Mouse (Mus musculus): ENCODE measurements around the gene Atp11b.
A peak's percentile ranks its signal among the peaks of the same experiment; 100 is the strongest.

The Atp11b gene

GRCm38 (mm10) chr3:35753825-35754767 lies at the start of gene Atp11b:
Gene Atp11b (plus strand): TSS chr3:35754106.
- peak; percentile 83 for DNase-seq (ENCODE audit: low spot score)

- no peak for DNase-seq (ENCODE audit: low spot score)
Observed at GRCm38 (mm10) chr3:35704328-35704613, 49.6 kb upstream of the Atp11b start.

- no peak for DNase-seq (ENCODE audit: low spot score)
Observed at GRCm38 (mm10) chr3:35719531-35720205, 34.2 kb upstream of the Atp11b start.

- DNase-seq (ENCODE audit: low spot score) = no peak
Observed at GRCm38 (mm10) chr3:35720801-35721200, 33.1 kb upstream of the Atp11b start.

- DNase-seq (ENCODE audit: low spot score) = no peak
Observed at GRCm38 (mm10) chr3:35721818-35722446, 32.0 kb upstream of the Atp11b start.

- no peak for DNase-seq (ENCODE audit: low spot score)
Observed at GRCm38 (mm10) chr3:35722811-35723210, 31.1 kb upstream of the Atp11b start.

GRCm38 (mm10) chr3:35723586-35724322 lies 30.2 kb upstream of the Atp11b start:
- no peak for DNase-seq (ENCODE audit: low spot score)

GRCm38 (mm10) chr3:35725096-35725495 lies 28.8 kb upstream of the Atp11b start:
- no peak for DNase-seq (ENCODE audit: low spot score)

GRCm38 (mm10) chr3:35726936-35727335 lies 27.0 kb upstream of the Atp11b start:
- no peak for DNase-seq (ENCODE audit: low spot score)

GRCm38 (mm10) chr3:35729490-35729889 lies 24.4 kb upstream of the Atp11b start:
- no peak for DNase-seq (ENCODE audit: low spot score)

- no peak for DNase-seq (ENCODE audit: low spot score)
Observed at GRCm38 (mm10) chr3:35731981-35732777, 21.7 kb upstream of the Atp11b start.

GRCm38 (mm10) chr3:35732778-35733147 lies 21.1 kb upstream of the Atp11b start:
- DNase-seq (ENCODE audit: low spot score) = no peak

GRCm38 (mm10) chr3:35734509-35734908 lies 19.4 kb upstream of the Atp11b start:
- no peak for DNase-seq (ENCODE audit: low spot score)

- no peak for DNase-seq (ENCODE audit: low spot score)
Observed at GRCm38 (mm10) chr3:35738071-35738470, 15.8 kb upstream of the Atp11b start.

GRCm38 (mm10) chr3:35745010-35745409 lies 8.9 kb upstream of the Atp11b start:
- DNase-seq (ENCODE audit: low spot score) = no peak

GRCm38 (mm10) chr3:35746840-35747456 lies 7.0 kb upstream of the Atp11b start:
- no peak for DNase-seq (ENCODE audit: low spot score)

GRCm38 (mm10) chr3:35750286-35750685 lies 3.6 kb upstream of the Atp11b start:
- DNase-seq (ENCODE audit: low spot score) = no peak

- no peak for DNase-seq (ENCODE audit: low spot score)
Observed at GRCm38 (mm10) chr3:35751724-35752123, 2.2 kb upstream of the Atp11b start.

- DNase-seq (ENCODE audit: low spot score) = no peak
Observed at GRCm38 (mm10) chr3:35762735-35763134, 8.8 kb downstream of the Atp11b start.

- DNase-seq (ENCODE audit: low spot score) = no peak
Observed at GRCm38 (mm10) chr3:35764637-35765617, 11.0 kb downstream of the Atp11b start.

Measured in ovary, postnatal 36 days (tissue).